Mouse (Mus musculus) cerebellum, adult 9-10 months (tissue): Measurements from ENCODE around the gene Rph3al.

ENCODE experiments used
- DNase-seq: peaks from one replicate; pipeline ENCODE4 v3.0.0; 2022

Rph3al gene

GRCm38 (mm10) chr11:75938379-75938906 lies at the start of gene Rph3al:
Gene Rph3al (minus strand): TSS chr11:75938429.
- no peak for DNase-seq

GRCm38 (mm10) chr11:75985948-75986347 lies 47.7 kb upstream of the Rph3al start:
- DNase-seq, result no peak

- DNase-seq, result no peak
These were observed 46.4 kb upstream of the Rph3al start for GRCm38 (mm10) chr11:75984581-75984980.

- DNase-seq, result no peak
These were observed 45.0 kb upstream of the Rph3al start for GRCm38 (mm10) chr11:75983194-75983593.

- no peak for DNase-seq
These were observed 42.2 kb upstream of the Rph3al start for GRCm38 (mm10) chr11:75980413-75980812.

DNA sequence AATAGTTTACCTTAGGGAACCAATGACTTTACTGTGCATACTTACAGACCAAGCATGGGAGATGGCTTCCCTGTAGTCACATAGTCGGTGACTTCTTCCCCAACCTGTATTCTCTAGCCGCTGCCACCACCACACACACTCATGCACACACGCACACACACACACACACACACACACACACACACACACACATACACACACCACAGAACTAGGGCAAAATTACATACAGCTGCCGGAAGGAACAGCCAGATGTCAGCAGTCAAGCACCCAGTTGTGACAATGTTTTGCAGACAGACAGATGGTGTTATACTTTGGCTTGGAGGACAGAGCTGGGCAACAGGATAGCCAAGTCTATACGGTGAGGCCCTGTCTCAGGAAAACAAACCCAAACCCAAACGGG lies 39.8 kb upstream of the Rph3al start:
- DNase-seq, result no peak

GRCm38 (mm10) chr11:75976748-75977147 lies 38.5 kb upstream of the Rph3al start:
- no peak for DNase-seq

DNA sequence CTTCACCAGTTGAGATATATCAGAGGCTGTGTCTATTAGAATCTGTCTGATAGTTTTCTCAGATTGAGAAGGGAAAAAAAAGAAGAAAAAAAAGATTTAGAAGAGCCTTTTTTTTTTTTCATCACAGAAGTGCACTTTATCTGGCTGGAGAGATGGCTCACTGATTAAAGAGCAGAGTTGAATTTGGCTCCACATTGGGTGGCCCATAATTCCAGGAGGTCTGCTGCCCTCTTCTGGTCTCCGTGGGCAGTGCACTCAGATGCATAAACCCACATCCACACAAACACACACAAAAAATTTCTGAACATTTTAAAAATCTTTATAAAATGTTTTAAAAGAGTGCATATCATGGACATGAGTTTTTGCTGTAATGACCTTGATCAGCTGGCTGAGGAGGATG lies 35.8 kb upstream of the Rph3al start:
- DNase-seq, result no peak

DNA sequence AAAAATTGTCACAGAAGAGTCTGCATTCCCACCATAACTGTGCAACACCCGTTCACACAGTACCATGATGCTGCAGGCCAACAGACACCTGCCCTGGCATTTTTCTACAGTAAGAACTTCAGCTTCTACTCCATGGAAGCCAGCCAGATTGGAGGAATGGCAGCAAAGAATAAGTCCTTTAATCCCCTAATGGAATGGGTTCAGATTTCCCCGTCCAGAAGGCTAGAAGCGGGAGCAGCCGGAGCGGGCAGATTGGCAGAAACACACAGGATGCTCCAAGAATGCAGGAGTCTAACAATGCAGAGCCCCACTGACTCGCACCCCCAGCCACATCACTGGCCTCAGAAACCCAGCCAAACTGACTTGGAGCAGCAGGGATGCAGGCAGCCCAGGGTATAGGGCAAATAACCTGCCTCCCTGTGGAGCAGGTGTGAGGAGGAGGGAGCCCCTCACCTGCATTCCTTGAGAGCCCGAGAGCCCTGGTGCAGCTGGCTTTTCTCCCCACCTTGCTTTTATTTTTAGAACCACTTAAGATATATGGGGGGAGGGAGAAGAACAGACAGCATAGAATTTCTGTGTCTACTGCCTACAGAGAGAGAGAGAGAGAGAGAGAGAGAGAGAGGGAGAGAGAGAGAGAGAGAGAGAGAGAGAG lies 34.8 kb upstream of the Rph3al start:
- DNase-seq, result no peak

DNA sequence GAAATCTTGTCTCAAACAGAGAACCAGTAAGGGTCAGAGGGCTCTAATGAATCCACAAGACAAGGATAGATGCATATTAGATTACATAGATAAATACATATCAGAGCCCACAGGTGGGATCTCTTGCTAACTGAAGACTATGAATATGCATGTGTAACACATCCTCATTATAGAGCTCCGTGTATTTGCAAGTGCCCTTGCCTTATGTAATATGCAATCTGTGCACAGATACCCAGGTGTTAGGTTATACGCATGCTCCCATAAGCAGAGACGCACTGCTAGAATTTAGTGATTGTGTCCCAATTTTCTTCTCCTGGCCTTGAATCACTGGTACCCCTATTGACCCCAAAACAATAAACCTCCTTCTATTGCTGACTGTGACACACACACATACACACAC lies 34.0 kb upstream of the Rph3al start:
- DNase-seq, result no peak

DNA sequence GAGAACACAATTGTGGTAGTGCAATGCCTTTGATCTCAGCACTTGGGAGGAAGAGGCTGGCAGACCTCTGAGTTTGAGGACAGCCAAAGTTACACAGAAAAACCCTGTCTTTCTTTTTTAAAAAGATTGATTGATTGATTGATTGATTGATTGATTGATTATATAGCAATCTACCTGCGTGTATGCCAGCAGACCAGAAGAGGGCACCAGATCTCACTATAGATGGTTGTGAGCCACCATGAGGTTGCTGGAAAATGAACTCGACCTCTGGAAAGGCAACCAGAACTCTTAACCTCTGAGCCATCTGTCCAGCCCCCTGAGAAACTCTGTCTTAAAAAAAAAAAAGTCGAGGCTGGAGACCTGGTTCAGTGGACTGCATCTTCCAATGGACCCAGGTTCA lies 32.4 kb upstream of the Rph3al start:
- DNase-seq, result no peak

- no peak for DNase-seq
These were observed 30.5 kb upstream of the Rph3al start for GRCm38 (mm10) chr11:75968761-75969160.

GRCm38 (mm10) chr11:75966401-75967372 lies 28.5 kb upstream of the Rph3al start:
- DNase-seq, result peak; percentile 81

GRCm38 (mm10) chr11:75965674-75966400 lies 27.6 kb upstream of the Rph3al start:
- DNase-seq, result no peak

GRCm38 (mm10) chr11:75964476-75964730 lies 26.2 kb upstream of the Rph3al start:
- DNase-seq, result no peak

DNA sequence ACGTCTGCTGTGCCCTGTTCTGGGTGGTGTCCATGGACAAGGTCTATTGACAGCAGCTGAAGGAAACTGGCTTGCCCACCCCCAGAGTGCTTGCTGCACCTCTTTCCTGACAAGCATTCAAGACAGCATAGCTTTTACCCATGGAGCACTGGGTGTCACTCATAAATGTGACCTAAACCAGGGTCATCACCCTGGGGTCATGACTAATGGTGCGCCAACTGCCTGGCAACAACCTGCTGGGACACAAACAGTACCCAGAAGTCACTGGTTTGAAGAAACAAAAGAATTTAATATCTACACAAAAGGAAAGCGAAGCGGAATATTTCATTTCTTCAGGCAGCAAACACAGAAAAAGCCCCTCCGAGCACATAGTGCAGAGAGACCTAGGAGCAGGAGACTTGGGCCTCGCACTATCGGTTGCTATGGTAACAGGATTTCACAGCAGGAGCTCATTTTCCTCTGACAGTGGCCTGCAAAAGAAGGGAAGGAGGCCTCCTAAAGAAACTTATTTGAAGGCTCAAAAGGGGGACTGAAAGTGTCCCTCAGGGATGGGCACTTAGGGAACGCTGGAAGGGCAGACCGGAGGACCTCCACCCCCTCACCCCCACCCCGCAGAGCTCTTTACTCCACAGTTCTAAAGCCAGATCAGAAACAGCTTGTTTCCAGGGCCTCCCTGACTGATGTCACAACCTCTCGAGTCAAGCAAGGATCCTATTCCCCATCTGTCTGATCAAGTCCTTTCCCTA lies 25.7 kb upstream of the Rph3al start:
- DNase-seq, result no peak

DNA sequence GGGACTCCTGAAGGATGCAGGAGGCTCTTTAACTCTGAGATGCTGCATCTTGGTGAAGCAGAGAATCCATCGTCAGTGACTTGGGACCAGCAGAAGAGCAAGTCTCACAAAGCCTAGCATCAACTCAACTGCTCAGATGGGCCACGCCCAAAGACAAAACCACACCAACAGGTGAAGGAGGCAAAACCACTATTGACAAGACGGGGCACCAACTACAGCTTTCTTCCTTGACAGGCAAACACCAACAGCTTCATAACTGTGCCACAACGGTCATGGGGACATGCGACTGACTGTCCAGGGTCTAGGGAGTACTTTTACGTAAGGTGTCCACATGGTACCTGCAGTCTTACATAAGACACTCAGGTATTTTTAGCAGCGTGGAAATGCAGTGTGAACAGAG lies 23.6 kb upstream of the Rph3al start:
- no peak for DNase-seq

- DNase-seq, result no peak
These were observed 19.0 kb upstream of the Rph3al start for GRCm38 (mm10) chr11:75957124-75957832.

- DNase-seq, result no peak
These were observed 18.4 kb upstream of the Rph3al start for GRCm38 (mm10) chr11:75956651-75957050.

- DNase-seq, result no peak
These were observed 16.7 kb upstream of the Rph3al start for GRCm38 (mm10) chr11:75954896-75955295.

- no peak for DNase-seq
These were observed 13.7 kb upstream of the Rph3al start for GRCm38 (mm10) chr11:75951895-75952294.

GRCm38 (mm10) chr11:75950459-75950858 lies 12.2 kb upstream of the Rph3al start:
- no peak for DNase-seq
